Mouse (Mus musculus): Measurements from ENCODE around the gene Tfap2b.

Tfap2b gene

GRCm38 (mm10) chr1:19232743-19233142, 24.0 kb downstream of the Tfap2b start:
- no peak for DNase-seq (ENCODE audit: inconsistent ontology term)

- no peak for DNase-seq (ENCODE audit: inconsistent ontology term)
Observed at GRCm38 (mm10) chr1:19233857-19234256, 25.1 kb downstream of the Tfap2b start.

GRCm38 (mm10) chr1:19234432-19235205, 25.9 kb downstream of the Tfap2b start:
- no peak for DNase-seq (ENCODE audit: inconsistent ontology term)

- no peak for DNase-seq (ENCODE audit: inconsistent ontology term)
Observed at GRCm38 (mm10) chr1:19236051-19236450, 27.3 kb downstream of the Tfap2b start.

- no peak for DNase-seq (ENCODE audit: inconsistent ontology term)
Observed at GRCm38 (mm10) chr1:19236591-19236990, 27.9 kb downstream of the Tfap2b start.

GRCm38 (mm10) chr1:19237061-19237460, 28.3 kb downstream of the Tfap2b start:
- DNase-seq (ENCODE audit: inconsistent ontology term) = no peak

- no peak for DNase-seq (ENCODE audit: inconsistent ontology term)
Observed at GRCm38 (mm10) chr1:19237721-19238410, 29.2 kb downstream of the Tfap2b start.

- no peak for DNase-seq (ENCODE audit: inconsistent ontology term)
Observed at GRCm38 (mm10) chr1:19240054-19240453, 31.3 kb downstream of the Tfap2b start.

GRCm38 (mm10) chr1:19241316-19241715, 32.6 kb downstream of the Tfap2b start:
- DNase-seq (ENCODE audit: inconsistent ontology term) = no peak

GRCm38 (mm10) chr1:19242021-19242420, 33.3 kb downstream of the Tfap2b start:
- DNase-seq (ENCODE audit: inconsistent ontology term) = no peak

GRCm38 (mm10) chr1:19245032-19245431, 36.3 kb downstream of the Tfap2b start:
- DNase-seq (ENCODE audit: inconsistent ontology term) = no peak

GRCm38 (mm10) chr1:19251286-19251685, 42.6 kb downstream of the Tfap2b start:
- no peak for DNase-seq (ENCODE audit: inconsistent ontology term)

GRCm38 (mm10) chr1:19269596-19269995, 60.9 kb downstream of the Tfap2b start:
- DNase-seq (ENCODE audit: inconsistent ontology term) = no peak
